Mouse (Mus musculus) forebrain, embryonic 11.5 days (tissue): ENCODE results near the gene Gmppa. TPM values are rescaled to one million over a fixed set of nuclear protein-coding genes. Genes with fewer than 3 reads are reported as not detected.

ENCODE experiments used
- ATAC-seq: fragments of 200-750 bp; cut with Nextera tagmentation; replicated peaks from 2 replicates; pipeline ENCODE4 v1.8.0; 2017; ENCODE audit warnings: moderate TSS enrichment; ENCODE audit not compliant: low FRiP score
- DNase-seq: peaks from one replicate; pipeline ENCODE4 v3.0.0-alpha.2; 2017; ENCODE audit warnings: low spot score
- H3K27ac ChIP-seq: fragments of 300-500 bp; sonication (generic); 2 replicates; pipeline ENCODE4 v1.5.1; 2014; ENCODE audit warnings: low read depth, low read length
- H3K27me3 ChIP-seq: fragments of 300-500 bp; sonication (generic); 2 replicates; pipeline ENCODE4 v1.6.1; 2014; ENCODE audit warnings: mild to moderate bottlenecking, low read length, mixed read lengths; ENCODE audit not compliant: control insufficient read depth, insufficient read depth
- H3K36me3 ChIP-seq: fragments of 300-500 bp; sonication (generic); 2 replicates; pipeline ENCODE4 v1.6.1; 2014; ENCODE audit warnings: mild to moderate bottlenecking, low read length, moderate library complexity, mixed read lengths; ENCODE audit not compliant: control insufficient read depth, insufficient read depth
- H3K4me1 ChIP-seq: fragments of 300-500 bp; sonication (generic); replicated peaks from 2 replicates; pipeline ENCODE4 v1.6.1; 2014; ENCODE audit warnings: low read length, mixed read lengths; ENCODE audit not compliant: control insufficient read depth, insufficient read depth
- H3K4me2 ChIP-seq: fragments of 300-500 bp; sonication (generic); 2 replicates; pipeline ENCODE4 v1.6.1; 2014; ENCODE audit warnings: low read depth, mild to moderate bottlenecking, low read length, moderate library complexity, mixed read lengths; ENCODE audit not compliant: severe bottlenecking
- H3K4me3 ChIP-seq: fragments of 300-500 bp; sonication (generic); 2 replicates; pipeline ENCODE4 v1.5.1; 2014; ENCODE audit warnings: low read depth, low read length
- H3K9ac ChIP-seq: fragments of 300-500 bp; sonication (generic); 2 replicates; pipeline ENCODE4 v1.6.1; 2014; ENCODE audit warnings: low read length
- H3K9me3 ChIP-seq: fragments of 300-500 bp; sonication (generic); 2 replicates; pipeline ENCODE4 v1.6.1; 2016; ENCODE audit warnings: low read length, mixed read lengths; ENCODE audit not compliant: control insufficient read depth
- WGBS: fragments of 180-500 bp; shearing (Covaris S2); extraction: QIAGEN DNeasy Blood & Tissue Kit; methylation state at CpG from one replicate; pipeline ENCODE4 v1.1.7; 2014; 5-methylcytosine and 5-hydroxymethylcytosine counted together
- polyA plus RNA-seq: library from polyadenylated mRNA; unstranded; fragments of >200 nt; fragmentation: Nextera tagmentation; extraction: Ambion mirVana; gene quantifications from 2 replicates; pipeline ENCODE4 v1.2.1, GENCODE M21; 2014

Gmppa gene
- polyA plus RNA-seq, 1 experiment from 2014 or later: 46.3 TPM

GRCm38 (mm10) chr1:75398761-75399402 lies 36.8 kb upstream of the Gmppa start:
- no peaks in the 10 kb centered on the region for H3K36me3 ChIP-seq
- no peak overlapping the region for H3K4me2 ChIP-seq
- H3K9ac ChIP-seq: no peak overlapping the region
- H3K27ac ChIP-seq: no peak overlapping the region; the same call in 1 of the 2 replicates
- 7% methylated on average over 9 of the region's 9 CpGs for whole genome bisulfite sequencing
- peak; percentile 67 for ATAC-seq
- no peaks in the 10 kb centered on the region for H3K27me3 ChIP-seq
- H3K4me1 ChIP-seq: peaks cover 16% of the 10 kb centered on the region
- DNase-seq: peak; percentile 82
- no peaks in the 10 kb centered on the region for H3K9me3 ChIP-seq
- H3K4me3 ChIP-seq: no peak overlapping the region

- Histone ChIP-seq H3K9me3 (no peaks in the 10 kb centered on the region), H3K4me1 (peaks cover 16% of the 10 kb centered on the region), H3K4me2 (peak overlapping the region; percentile 42), H3K27me3 (no peaks in the 10 kb centered on the region), H3K36me3 (no peaks in the 10 kb centered on the region), H3K9ac (peak overlapping the region; percentile 55), H3K27ac (peak overlapping the region; percentile 59), H3K4me3 (peak overlapping the region; percentile 17; the same call in 1 of the 2 replicates)
- peak; percentile 78 for DNase-seq
- WGBS: 6% methylated on average over 15 of the region's 15 CpGs
- ATAC-seq: peak; percentile 76
Measured at GRCm38 (mm10) chr1:75399755-75400492, 35.8 kb upstream of the Gmppa start.

- WGBS: 37% methylated on average over 6 of the region's 6 CpGs
- no peaks in the 10 kb centered on the region for H3K27me3 ChIP-seq
- H3K27ac ChIP-seq: no peak overlapping the region
- ATAC-seq (peak; percentile 34; the same call in 1 of the 2 replicates), DNase-seq (no peak)
- H3K9ac ChIP-seq: peak overlapping the region; percentile 55
- H3K4me1 ChIP-seq: peaks cover 16% of the 10 kb centered on the region
- H3K9me3 ChIP-seq: no peaks in the 10 kb centered on the region
- no peaks in the 10 kb centered on the region for H3K36me3 ChIP-seq
- H3K4me3 ChIP-seq: peak overlapping the region; percentile 17; the same call in 1 of the 2 replicates
- peak overlapping the region; percentile 42 for H3K4me2 ChIP-seq
Measured at GRCm38 (mm10) chr1:75400493-75401115, 35.1 kb upstream of the Gmppa start.

GRCm38 (mm10) chr1:75405547-75405946 lies 30.2 kb upstream of the Gmppa start:
- no peaks in the 10 kb centered on the region for H3K4me1 ChIP-seq
- no peak overlapping the region for H3K4me2 ChIP-seq
- H3K9me3 ChIP-seq: no peaks in the 10 kb centered on the region
- H3K27me3 ChIP-seq: no peaks in the 10 kb centered on the region
- DNase-seq (no peak), ATAC-seq (no peak)
- H3K36me3 ChIP-seq: no peaks in the 10 kb centered on the region
- no peak overlapping the region for H3K9ac ChIP-seq
- 50% methylated on average over 3 of the region's 3 CpGs for WGBS
- H3K4me3 ChIP-seq: no peak overlapping the region
- no peak overlapping the region for H3K27ac ChIP-seq

GRCm38 (mm10) chr1:75406173-75406572 lies 29.6 kb upstream of the Gmppa start:
- DNase-seq: no peak
- no peaks in the 10 kb centered on the region for H3K27me3 ChIP-seq
- no peak overlapping the region for H3K27ac ChIP-seq
- no peak overlapping the region for H3K4me2 ChIP-seq
- 93% methylated on average over 15 of the region's 15 CpGs for WGBS
- ATAC-seq: no peak
- no peaks in the 10 kb centered on the region for H3K9me3 ChIP-seq
- no peak overlapping the region for H3K9ac ChIP-seq
- H3K36me3 ChIP-seq: no peaks in the 10 kb centered on the region
- no peak overlapping the region for H3K4me3 ChIP-seq
- 0 out of 2 replicates have a peak, but pooled peaks cover 1% of the 10 kb centered on the region for H3K4me1 ChIP-seq

- no peak overlapping the region for H3K9ac ChIP-seq
- 92% methylated on average over 9 of the region's 9 CpGs for WGBS
- H3K4me2 ChIP-seq: no peak overlapping the region
- no peaks in the 10 kb centered on the region for H3K27me3 ChIP-seq
- H3K4me3 ChIP-seq: no peak overlapping the region
- no peak for DNase-seq
- H3K27ac ChIP-seq: no peak overlapping the region
- no peaks in the 10 kb centered on the region for H3K9me3 ChIP-seq
- no peak for ATAC-seq
- 0 out of 2 replicates have a peak, but pooled peaks cover 1% of the 10 kb centered on the region for H3K4me1 ChIP-seq
- no peaks in the 10 kb centered on the region for H3K36me3 ChIP-seq
Measured at GRCm38 (mm10) chr1:75407056-75407455, 28.7 kb upstream of the Gmppa start.

GRCm38 (mm10) chr1:75408210-75408609 lies 27.5 kb upstream of the Gmppa start:
- Histone ChIP-seq H3K4me2 (no peak overlapping the region), H3K4me1 (0 out of 2 replicates have a peak, but pooled peaks cover 1% of the 10 kb centered on the region), H3K36me3 (no peaks in the 10 kb centered on the region), H3K27me3 (no peaks in the 10 kb centered on the region), H3K9ac (no peak overlapping the region), H3K9me3 (no peaks in the 10 kb centered on the region), H3K4me3 (no peak overlapping the region), H3K27ac (no peak overlapping the region)
- ATAC-seq (no peak), DNase-seq (no peak)
- 86% methylated on average over 4 of the region's 4 CpGs for WGBS

- DNase-seq: no peak
- Histone ChIP-seq H3K27ac (no peak overlapping the region), H3K9me3 (no peaks in the 10 kb centered on the region), H3K4me2 (no peak overlapping the region), H3K4me3 (no peak overlapping the region), H3K36me3 (no peaks in the 10 kb centered on the region), H3K27me3 (no peaks in the 10 kb centered on the region), H3K9ac (no peak overlapping the region), H3K4me1 (0 out of 2 replicates have a peak, but pooled peaks cover 1% of the 10 kb centered on the region)
- no peak for ATAC-seq
- WGBS: 87% methylated on average over 7 of the region's 7 CpGs
Measured at GRCm38 (mm10) chr1:75409950-75410349, 25.8 kb upstream of the Gmppa start.
